Mouse (Mus musculus) retina, adult 2 months (tissue): ENCODE data around the gene Klk1.

Source experiments
- DNase-seq: peaks from one replicate; pipeline ENCODE4 v3.0.0-alpha.2; 2012; ENCODE audit warnings: low read depth, low spot score

The Klk1 gene

DNA sequence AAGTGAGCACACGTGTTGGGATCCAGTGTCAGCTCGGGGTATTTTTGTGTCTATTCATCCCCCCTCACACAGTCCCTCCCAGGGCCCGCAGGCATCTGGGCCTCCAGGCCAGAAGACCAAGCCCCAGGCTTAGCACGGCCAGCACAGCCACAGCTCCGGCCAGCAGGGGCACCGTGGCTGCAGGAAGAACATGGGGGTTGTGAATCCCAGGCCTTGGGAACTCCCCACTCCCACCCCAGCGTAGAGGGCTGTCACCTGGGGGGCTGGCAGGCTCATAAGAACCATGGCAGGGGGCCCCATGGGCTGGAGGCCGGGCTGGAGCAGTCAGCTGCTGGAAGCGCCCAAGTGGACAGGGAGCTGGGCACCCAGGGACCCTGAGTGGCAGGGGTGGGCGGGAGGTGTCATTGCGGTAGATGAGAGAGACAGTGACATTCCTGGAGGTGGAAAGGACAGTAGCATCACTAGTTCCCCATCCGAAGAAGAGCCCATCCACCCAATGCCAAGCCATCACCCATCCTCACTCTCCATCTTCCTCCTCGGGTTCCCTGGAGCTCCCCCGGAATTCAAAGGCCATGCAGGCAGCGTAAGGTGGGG lies 28.0 kb downstream of the Klk1 start:
- no peak for DNase-seq

DNA sequence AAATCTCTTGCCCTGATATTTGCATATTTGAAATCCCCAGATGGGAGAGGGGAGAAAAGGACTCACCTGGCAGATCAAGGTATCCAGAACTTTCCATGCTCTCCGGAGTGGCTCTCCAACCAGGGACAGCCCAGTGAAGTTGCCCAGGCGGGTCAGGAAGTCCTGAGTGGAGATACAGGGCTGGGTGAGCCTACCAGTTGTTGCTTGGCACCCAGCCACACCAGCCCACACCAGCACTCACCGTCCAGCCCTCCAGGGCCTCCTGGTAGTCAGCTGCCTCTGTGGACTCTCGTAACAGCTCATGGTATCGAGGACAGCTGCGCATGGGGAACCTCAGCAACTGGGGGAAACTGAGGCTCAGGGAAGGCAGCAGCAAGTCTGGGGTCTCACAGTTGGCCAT lies 29.8 kb downstream of the Klk1 start:
- no peak for DNase-seq

DNA sequence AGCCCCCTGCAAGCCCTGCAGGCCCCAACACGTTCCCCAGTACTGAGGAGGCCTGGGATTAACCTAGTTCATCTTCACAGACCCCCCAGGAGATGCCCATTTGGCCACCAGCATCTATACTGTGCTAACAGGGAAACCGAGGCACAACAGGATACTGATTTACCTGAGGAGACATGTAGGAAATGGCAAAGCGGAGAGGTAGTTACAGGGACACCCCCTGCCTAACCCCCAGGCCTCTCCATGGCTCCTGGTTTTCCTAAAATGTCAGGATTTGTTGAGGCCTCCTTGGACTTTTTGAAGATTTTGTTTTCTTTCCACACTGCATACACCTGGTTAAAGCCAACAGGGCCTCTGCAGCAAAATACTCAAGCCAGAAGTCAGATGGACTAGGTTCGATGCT lies 32.1 kb downstream of the Klk1 start, which contains the start of gene Acp4:
Acp4 (minus strand) TSS at position 101 of the 400 bp plus-strand sequence.
- no peak for DNase-seq

DNA sequence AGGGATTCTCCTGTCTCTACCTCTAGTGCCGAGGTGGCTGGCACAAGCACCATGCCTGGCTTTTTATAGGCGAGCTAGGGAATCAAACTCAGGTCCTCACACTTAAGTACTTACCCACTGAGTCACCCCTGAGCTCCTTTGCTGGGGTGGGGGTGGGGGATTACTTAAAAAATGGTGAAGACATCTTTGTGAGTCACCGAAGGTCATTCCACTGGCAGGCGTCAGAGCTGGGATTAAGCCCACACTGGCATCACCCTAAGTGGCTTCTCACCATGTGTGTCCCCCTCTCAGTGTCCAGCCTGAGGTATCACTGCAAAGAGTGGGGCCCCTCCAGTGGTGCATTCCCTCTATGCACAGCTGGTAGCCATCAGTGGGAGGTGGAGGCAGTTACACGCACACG lies 35.2 kb downstream of the Klk1 start:
- no peak for DNase-seq

GRCm38 (mm10) chr7:44261147-44261546 lies 36.0 kb downstream of the Klk1 start, which contains the start of gene Gm15517:
Gene Gm15517, plus strand, starts transcription at chr7:44261447.
- DNase-seq, result no peak

GRCm38 (mm10) chr7:44262791-44263643 lies 37.9 kb downstream of the Klk1 start:
- peak; percentile 82 for DNase-seq

DNA sequence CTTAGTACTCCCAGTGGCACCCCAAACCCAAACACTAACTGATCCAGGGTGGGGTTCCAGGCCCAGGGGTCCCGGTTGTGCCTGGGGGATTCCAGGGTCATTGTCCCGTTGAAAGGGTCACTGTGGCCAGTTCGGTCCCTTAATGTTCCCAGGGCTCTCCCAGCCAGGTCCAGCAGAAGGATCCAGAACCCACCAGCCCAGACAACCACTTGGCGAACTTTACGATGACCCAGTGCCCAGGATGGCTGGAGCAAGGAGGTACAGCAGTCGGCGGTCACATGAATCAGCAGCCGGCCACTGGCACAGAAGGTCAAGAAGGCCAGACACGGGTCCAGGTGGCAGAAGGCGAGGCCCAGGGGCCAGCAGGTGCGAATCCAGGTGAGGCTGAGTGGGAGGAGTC lies 43.0 kb downstream of the Klk1 start:
- DNase-seq, result no peak

- DNase-seq, result no peak
Measured at GRCm38 (mm10) chr7:44269397-44269796, 44.2 kb downstream of the Klk1 start.

- peak; percentile 42 for DNase-seq
Measured at GRCm38 (mm10) chr7:44271309-44271708, 46.1 kb downstream of the Klk1 start.

- DNase-seq, result no peak
Measured at GRCm38 (mm10) chr7:44272546-44272945, 47.4 kb downstream of the Klk1 start.

GRCm38 (mm10) chr7:44273446-44273845 lies 48.3 kb downstream of the Klk1 start:
- DNase-seq, result no peak

DNA sequence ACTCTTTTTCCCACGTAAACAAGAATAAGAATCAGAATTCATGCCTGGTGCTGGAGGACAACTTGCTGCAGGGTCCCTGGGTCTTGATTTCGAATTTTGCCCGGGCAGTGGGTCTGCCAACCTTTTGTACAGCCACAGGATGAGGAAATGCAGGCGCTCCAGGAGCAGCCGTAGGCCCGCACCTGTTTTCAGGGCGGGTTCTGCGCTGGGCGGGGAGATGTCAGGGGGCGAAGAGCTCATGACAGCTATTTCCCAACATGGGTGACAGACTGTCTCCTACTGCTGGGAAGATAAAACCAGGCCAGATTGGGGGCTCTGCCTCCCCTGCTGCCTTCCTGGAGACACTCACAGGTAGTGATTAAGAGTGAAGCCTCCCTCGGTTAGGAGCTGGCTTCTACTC lies 48.9 kb downstream of the Klk1 start:
- DNase-seq, result no peak

GRCm38 (mm10) chr7:44275546-44275945 lies 50.4 kb downstream of the Klk1 start:
- DNase-seq, result no peak

GRCm38 (mm10) chr7:44276461-44277249 lies 51.5 kb downstream of the Klk1 start:
- no peak for DNase-seq

DNA sequence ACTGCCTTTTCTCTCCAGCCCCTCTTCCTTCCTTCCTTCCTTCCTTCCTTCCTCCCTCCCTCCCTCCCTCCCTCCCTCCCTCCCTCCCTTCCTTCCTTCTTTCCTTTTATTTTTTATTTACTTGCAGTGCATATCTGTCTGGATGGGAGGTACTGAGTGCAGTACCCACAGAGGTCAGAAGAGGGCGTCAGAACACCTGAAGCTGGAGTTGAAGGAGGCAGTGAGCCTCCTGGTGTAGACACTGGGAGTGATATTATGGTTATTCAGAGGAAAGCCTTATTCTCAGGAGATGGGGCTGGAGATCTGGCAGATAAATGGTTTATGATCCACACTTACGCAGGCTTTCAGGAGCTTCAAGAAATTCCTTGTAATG lies 52.1 kb downstream of the Klk1 start:
- DNase-seq, result no peak
